Mouse (Mus musculus): ENCODE results near the gene Ttc4. TPM values are rescaled to one million over a fixed set of nuclear protein-coding genes. Genes with fewer than 3 reads are reported as not detected.
A peak's percentile ranks its signal among the peaks of the same experiment; 100 is the strongest.

Ttc4 gene
- total RNA-seq, 2 experiments from 2014 or later: 26.1 to 27.5 TPM

DNA sequence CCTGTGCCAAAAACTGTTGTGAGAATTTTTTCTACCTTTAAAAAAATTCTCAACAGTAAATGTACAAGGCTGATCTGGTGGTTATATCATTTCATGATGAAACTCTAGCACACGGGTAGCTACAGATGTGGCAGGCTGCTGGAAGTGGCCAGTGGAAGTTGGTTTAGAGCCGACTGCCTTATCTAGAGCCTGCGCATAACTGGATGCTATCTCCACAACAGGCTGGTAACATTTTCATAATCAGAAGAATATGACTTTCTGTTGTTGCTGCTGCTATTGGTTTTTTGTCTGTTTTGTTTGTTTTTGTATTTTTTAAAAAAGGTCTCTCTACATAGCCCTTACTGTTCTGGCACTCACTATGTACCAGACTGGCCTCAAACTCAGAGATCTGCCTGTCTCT is 26.2 kb downstream of the Ttc4 start:
- DNase-seq (ENCODE audit: low spot score): no peak

DNA sequence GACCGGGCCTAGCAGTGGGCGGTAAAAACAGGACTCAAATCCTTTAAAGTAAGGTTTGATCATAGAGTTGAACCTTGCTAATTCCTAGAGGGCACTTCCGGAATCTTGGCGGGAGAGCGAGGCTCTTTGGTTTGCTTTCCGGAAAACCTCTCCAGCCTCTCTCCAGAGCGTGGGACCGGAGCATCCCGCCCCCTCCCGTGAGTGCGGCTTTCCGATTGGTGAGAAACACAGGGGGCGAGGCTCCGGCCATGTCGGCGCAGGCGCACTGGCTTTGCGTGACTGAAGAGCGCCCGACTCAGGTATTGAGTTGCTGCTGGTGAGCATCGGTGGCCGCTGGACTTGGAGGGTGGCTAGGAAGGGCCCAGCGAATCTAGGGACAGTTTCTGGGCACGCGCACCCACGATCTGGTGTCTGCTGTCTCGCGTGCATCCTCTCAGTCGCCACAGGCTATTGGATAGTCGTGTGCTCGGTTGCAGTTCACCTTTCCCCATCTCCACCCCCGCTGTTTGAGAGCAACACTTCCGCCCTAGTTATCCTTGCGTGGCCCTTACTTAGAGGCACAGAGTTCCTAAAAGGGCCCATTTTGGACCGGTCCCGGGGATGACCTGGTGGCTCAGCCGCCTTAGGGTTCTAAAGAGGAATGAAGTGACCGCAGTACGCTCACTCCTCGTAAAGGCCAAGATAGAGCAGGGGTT is 27.8 kb downstream of the Ttc4 start, which contains the start of gene Pars2:
Pars2 (plus strand) TSS at position 237 of the 695 bp plus-strand sequence.
- DNase-seq (ENCODE audit: low spot score): peak; percentile 97

DNA sequence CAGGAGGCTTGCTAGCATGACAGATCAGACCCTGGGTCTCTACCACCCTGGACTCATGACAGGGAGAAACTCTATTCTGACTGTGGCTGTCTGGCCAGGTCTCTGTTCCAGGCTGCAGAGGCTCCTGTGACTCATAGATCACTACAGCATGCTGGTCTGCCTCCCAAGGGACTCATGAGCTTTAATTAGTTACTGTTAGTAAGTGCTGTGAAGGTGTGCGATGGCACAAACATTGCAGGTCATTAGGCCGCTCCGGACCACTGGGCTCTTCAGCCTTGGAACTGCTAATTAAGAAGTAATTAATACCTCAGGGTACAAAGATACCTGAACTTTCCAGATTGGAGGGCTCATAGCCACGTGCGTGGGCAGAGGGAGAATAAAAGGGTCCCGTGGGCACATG is 31.6 kb downstream of the Ttc4 start:
- DNase-seq (ENCODE audit: low spot score): peak; percentile 34

DNA sequence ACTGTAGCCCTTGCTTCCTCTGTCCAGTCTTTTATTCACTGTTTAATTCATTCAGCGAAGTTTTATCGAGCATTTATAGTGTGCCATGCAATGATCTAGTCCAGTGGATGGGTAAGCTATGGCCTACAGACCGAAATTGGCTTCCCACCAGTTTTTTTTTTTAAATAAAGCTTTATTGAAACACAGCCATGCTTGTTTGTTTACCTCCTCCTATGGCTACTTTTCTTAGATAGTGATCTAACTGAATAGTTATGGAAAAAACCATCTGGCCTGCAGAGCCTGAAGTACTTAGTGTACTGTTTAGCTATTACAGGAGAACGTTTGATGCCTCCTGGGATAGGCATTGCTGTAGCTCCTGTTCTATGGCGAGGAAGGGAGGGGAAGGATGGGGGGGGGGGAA is 32.9 kb downstream of the Ttc4 start:
- no peak for DNase-seq (ENCODE audit: low spot score)

DNA sequence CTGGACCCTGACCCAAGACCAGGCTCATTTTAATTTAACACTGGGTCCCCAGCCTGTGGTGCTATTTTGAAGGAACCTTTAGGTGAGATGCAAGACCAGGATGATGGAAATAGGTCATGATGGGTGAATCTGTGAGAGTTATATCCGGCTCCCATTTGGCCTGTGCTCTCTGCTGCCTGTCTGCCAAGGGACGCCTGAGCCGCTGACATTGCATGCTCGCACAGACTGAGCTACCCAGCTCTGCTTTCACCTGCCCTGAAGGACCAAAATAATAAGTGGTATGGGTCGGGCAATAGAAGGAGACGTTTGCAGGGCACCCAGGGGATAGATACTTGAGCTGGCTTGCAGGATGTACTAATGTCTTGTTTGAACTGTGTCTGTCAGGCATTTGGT is 34.5 kb downstream of the Ttc4 start:
- peak; percentile 63 for DNase-seq (ENCODE audit: low spot score)

DNA sequence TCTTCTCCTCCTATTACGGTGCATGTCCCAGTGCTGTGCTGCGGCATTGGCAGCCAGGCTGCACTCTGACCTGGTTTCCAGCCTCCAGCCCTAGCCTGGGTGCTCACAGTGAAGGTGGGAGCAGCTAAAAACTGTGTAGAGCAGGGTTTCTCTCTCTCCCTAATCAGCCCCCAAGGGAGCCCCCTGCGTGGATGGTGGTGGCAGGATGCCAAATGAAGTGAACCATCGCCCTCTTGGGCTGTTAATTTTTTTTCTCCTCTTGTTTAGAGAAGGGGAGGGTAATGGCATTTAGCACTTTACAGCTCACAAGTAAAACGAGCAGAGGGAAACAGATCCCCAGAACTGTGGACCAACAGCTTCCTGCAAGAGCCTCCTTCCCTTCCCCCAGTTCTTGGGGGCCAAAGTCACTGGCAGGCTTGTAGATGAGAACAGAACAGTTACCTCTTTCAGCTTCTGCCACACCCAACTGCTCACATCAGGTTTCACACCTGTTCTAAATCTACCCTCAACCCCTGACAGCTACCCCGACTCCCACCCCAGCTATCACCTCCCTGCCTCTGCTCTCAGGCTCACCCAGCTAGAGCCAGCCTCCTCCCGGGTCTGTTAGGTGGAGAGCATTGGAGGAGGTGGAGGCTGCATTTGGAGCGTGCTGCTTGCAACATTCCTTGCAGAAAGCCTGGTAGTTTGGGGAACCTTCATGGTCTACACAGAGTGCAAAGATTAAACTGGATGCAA is 35.1 kb downstream of the Ttc4 start:
- DNase-seq (ENCODE audit: low spot score): no peak

DNA sequence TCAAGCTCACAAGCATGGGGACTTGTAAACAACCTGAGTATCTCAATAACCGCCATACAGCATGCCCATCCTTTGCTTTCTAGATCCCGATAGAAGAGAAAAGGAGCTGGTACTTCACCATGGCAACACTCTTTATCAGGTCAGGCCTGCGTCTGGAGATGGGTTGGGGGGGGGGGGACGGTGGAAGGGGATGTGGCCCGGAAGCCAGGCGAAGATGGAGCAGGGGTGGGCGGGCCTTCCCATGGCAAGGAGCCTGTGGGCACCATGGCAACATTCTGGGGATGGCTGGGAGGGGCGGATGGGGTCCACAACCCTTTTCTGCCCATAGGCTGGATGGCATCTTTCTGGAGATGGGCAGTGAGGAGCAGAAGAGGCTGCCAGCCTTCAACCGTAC is 44.7 kb downstream of the Ttc4 start:
- DNase-seq (ENCODE audit: low spot score): no peak

DNA sequence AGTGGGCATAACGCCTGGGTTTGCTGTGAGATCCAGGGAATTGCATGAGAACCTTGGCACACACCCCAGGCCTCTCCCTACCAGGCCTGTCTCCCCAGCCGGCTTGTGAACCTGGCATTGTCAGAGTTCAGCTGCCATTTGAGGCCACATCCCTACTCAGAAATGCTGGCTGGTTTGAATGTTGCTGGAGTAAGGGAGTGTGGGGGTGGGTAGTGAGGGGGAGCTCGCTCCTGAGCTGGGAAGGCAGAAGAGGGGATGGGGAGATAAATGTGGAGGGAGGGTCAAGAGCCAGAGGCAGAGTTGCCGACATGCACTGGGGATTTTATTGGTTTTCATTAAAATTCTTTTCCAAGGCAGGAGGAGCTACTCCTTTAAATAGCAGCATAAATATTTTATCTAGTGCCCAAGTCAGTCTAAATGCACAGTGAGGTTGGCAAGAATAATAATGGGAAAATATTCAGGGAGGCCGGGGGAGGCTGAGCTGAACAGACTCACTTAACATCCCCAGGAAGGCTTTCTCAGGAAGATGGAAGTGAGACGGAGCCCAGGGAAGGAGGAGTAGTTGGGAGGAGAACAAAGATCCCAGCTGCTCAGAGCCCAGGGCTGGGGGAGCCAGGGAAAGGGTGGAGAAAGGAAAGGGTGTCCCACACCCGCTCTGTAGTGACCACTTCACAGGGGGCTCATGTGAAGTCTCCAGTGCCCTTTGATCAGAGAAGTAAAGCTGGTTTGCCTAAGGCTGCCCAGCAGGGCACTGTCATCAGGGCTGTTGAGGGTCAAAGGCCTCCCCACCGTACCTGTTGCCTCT is 45.3 kb downstream of the Ttc4 start:
- no peak for DNase-seq (ENCODE audit: low spot score)

DNA sequence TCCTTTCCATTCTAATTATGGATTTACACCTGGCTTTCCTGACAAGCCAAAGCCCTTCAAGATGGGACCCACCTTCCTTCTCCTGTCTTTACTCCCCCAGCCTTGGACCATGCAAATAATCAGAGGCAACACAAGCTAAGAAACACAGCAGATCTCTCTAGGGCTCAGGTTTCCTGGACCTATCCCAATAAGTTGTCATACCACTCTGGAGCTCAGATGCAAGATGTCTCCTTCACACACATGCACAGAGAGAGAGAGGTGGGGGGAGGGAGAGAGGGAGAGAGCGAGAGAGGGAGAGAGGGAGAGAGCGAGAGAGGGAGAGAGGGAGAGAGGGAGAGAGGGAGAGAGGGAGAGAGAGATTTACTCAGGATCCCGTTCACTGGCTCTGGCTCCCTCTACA is 46.4 kb downstream of the Ttc4 start:
- no peak for DNase-seq (ENCODE audit: low spot score)

DNA sequence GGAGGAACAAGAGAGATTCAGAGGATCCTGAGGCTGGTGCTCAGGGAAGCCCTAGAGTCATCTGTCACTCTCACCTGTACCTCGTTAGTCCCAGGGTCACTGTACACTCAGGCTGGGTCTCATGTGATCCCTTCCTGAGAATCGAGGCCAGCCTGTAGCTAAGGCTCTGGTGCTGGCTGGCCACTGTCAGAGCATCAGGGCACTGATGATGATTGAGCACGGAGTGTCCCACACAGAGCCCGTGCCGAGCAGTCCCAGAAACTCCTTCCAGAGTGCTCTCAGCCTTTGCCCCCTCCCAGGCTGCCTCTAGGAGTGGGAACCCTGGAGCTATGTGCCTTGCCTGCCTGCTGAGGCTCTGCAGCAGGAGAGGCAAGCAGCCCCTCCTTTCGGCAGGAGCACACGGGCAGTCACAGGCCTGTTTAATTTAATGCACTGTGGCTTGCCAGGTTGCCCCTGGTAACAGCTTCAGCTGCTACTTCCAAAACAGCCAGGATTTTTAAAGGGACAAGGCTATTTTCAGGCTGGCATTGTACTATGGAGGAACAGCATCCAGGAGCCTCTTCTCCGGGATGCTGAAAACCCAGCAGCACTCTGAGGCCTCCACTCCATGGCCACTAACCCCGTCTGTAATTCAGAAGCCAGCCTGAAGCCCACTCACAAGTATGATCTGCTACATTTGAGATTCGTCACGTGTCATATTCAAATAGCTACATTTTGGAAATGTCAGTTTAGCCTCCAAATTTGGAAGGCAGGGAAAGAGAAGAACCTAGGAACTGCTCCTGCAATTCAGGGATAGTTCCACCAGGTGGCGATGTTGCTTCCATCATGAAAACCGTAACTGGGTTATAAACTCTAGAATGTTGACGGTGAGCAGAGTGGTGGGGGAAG is 48.2 kb downstream of the Ttc4 start:
- DNase-seq (ENCODE audit: low spot score): peak; percentile 63

DNA sequence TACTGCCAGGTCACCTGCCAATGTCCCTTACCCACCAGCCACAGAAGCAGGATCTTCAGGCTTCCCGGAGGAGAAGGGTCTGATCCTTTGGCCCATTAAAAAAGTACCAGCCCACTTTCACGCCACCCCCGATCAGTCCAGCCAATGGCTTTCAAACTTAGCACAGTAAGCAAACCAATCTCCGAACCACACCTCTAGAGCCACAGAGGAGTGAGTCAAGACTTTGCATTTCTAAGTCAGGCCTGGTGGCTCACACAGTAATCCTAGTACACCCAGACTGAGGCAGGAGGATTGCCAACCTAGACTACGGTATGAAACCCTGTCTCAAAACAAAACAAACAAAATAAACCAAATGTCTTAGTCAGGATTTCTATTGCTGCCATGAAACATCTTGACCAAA is 49.4 kb downstream of the Ttc4 start:
- no peak for DNase-seq (ENCODE audit: low spot score)

DNA sequence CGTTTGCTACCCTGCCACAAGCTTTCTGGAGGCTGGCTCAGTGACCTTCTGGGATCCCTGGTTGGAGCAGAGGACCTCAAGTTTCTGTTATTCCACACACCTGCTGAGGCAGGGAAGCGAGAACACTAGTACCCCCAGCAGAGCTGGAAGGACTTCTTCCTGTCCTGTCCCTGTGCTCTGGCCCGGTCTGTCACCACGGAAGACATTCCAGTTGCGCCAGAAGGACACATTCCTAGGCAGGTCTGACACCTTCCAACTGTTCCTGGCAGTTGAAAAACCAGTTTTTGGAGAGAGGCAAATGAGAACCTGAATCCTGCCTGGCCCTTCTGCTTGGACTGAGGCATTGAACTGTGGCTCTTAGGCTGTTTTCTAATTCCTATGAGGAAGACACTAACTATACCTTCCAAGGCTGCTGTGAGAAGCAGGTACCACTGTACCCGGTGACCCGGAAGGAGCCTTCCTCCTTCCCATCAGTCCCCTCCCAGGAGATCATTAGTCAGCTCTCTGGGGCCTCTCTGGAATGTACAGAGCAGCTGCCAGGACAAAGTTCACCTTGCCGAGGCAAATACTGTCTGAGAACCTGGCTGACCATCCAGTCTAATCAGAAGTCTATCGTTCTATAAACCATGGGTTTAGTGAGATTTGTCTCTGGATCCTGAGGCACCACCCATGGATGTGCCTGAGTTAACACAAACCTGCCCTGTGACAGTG is 49.9 kb downstream of the Ttc4 start:
- DNase-seq (ENCODE audit: low spot score): no peak

DNA sequence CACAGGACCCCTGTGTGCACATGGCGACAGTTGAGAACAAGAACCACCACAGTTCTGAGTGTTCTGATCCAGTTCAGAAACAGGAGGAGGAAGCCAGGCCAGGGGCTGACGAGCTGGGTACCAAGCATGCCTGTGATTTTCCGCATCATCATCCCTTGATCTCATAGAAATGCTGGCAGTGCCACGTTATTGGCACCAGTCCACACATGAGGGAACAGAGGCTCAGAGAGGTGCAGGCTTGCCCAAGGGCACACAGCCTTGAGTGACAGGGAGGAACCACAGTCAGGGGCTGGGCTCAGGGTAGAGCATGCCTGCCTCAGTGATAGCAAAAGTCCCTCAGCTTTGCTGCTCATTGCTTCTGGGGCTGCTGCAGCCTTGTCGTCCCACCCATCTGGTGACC is 50.9 kb downstream of the Ttc4 start:
- DNase-seq (ENCODE audit: low spot score): no peak

DNA sequence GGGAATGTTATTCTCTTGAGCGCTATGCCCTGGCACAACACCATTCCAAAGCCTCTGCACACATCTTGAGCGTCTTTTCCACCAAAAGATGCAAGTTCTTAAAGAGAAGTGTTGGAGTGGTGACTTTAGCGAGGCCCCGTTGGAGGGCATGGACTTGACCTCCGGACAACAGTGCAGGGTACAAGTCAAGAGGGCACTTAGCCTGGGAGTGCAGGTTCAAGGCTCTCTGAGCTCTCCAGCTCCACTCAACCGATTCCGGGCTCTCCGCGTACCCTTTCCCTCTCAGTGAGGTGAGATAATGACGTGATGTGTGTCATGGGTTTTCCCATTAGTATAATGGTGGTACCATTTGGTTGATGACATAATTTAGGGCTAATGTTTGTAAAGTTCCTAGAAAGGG is 54.5 kb downstream of the Ttc4 start:
- DNase-seq (ENCODE audit: low spot score): no peak

DNA sequence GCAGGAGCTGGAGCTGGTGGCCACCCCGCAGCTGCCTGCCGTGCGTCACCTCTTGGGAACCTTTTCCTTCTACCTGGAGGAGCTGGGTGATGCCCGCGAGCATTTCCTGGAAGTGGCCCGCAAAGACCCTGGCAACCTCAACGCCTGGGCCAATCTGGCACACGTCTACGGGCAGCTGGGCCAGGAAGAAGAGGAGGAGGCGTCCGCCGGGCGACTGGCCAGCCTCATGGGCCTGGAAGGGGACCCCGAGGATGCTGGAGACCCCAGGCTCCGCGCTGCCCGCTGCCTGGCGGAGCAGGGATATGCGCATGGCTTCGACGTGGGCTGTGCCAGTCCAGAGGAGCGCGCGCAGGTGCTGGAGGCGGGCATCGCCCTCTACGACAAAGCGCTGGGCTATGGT is 56.0 kb downstream of the Ttc4 start:
- DNase-seq (ENCODE audit: low spot score): no peak

DNA sequence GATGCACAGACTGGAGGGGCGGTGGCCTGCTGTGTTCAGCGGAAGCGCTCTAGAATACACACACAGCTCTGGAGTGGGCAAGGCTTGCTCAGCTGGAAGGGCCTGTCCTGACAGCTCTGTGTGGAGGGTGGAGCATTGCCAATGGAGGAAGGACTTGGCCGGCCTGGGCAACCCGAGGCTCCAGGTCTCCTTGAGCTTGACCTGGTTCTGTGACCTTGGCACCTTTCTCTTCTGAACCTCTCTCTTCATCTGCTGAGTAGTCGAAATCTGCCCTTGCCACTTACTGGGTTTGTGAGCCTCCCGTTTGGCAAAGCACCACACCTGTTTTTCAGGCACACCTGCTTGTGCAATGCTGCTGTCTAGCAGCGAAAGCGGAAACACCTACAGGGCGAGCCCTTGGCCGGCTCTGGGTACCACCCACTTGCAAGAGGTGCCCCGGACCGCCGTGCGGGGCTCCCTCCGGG is 56.7 kb downstream of the Ttc4 start, which contains the start of gene Ttc22:
Ttc22 (plus strand) TSS at position 403 of the 464 bp plus-strand sequence.
- DNase-seq (ENCODE audit: low spot score): peak; percentile 16

DNA sequence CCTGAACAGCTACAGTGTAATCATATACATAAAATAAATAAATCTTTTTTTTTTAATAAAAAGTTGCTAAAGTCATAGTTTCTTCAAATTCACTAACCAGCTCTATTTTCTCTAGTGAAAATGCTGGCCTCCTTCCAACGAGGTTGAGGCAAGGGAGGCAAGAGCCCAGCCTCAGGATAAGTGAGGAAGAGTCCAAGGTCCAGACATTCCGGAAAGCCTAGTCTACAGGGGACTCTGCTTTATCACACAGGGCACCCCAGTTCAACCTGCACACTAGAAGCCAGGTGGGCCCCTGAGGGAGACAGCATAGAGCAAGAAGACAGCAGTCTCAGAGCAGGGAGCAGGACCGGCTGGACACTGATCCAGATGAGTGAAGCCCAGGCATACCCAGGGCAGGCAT is 57.3 kb downstream of the Ttc4 start:
- DNase-seq (ENCODE audit: low spot score): no peak

DNA sequence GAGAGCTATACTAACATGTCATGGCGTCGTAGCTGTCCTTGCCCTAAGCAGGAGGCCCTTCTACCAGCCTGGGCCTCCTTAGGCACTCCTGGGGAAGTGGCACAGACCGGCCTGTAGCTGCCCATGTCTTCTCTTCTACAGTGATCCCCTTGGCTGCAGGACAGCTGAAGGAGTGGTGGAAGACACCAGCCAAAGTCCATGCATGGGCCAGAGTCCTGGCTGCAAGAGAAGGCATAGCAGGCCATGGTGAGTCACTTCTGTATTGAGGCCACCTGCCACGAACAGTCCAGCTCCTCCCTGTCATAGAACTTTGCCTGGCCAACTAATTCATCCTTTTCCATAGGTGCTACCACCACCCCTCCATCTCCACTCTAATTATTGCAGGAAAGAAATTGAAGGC is 59.8 kb downstream of the Ttc4 start:
- no peak for DNase-seq (ENCODE audit: low spot score)

DNA sequence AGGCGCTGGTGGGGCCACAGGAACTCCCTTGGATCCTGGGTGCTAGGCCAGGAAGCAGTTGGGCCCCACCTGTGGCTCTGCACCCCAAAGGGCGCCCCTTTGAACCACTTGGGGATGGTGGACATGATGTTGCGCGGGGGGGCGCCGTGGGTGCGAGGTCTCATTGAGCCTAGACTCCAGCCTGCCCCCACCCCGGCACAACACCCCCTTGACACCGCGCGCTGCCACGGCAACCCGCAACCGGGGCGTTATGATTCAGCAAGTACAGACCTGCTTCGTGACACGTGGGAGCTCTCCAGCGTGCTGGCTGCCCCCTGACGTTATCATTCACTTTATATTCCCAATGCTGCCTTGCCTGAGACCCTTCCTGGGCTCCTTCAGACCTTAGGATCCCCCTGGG is 61.7 kb downstream of the Ttc4 start, which contains the start of gene Lexm:
Lexm (minus strand) TSS at position 186 of the 400 bp plus-strand sequence.
- no peak for DNase-seq (ENCODE audit: low spot score)

DNA sequence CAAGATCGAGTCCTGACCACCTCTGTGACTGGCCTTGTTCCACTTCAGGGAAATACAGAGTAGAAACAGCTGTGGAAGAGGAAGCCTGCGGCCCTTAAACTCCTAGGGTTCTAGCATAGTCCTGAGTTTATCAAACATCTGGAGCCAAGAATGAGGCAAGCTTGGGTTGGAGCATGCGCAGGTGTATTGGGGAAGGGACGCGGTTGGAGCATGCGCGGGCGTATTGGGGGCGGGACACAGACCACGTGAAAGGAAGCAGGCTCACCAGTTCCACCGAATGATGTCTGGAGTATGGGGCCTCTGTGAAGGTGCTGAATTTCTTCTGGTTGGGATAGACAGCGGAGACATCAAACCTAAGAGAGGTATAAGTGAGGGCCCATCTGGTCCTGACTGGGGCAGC is 63.1 kb downstream of the Ttc4 start:
- no peak for DNase-seq (ENCODE audit: low spot score)
